Mouse (Mus musculus): ENCODE results near the gene Dpy30.

- no peak for TF ChIP-seq CTCF (IDR thresholded peaks at IDR 0.05; ENCODE audit: borderline replicate concordance, insufficient read depth, low read length)
- no peak for TF ChIP-seq POLR2A (IDR thresholded peaks at IDR 0.05; ENCODE audit: low read depth, low read length)
Observed at GRCm38 (mm10) chr17:74282024-74282423, 41.7 kb downstream of the Dpy30 start.
